Mouse (Mus musculus) stomach, postnatal 0 days (tissue): ENCODE measurements around the gene Cd164l2. TPM values are rescaled to one million over a fixed set of nuclear protein-coding genes. Genes with fewer than 3 reads are reported as not detected.
A peak's percentile ranks its signal among the peaks of the same experiment; 100 is the strongest.

Experiments
- ATAC-seq: fragments of 200-750 bp; cut with Nextera tagmentation; 2 replicates; pipeline ENCODE4 v1.8.0; 2017; ENCODE audit not compliant: low FRiP score, low TSS enrichment
- DNase-seq: peaks from one replicate; pipeline ENCODE4 v3.0.0-alpha.2; 2016; ENCODE audit warnings: low spot score
- H3K27ac ChIP-seq: fragments of 300-500 bp; sonication (generic); replicated peaks from 2 replicates; pipeline ENCODE4 v1.5.1; 2014; ENCODE audit warnings: mild to moderate bottlenecking, control low read depth
- H3K27me3 ChIP-seq: fragments of 300-500 bp; sonication (generic); 2 replicates; pipeline ENCODE4 v1.6.1; 2014; ENCODE audit warnings: low read length; ENCODE audit not compliant: control insufficient read depth, insufficient read depth
- H3K36me3 ChIP-seq: fragments of 300-500 bp; sonication (generic); 2 replicates; pipeline ENCODE4 v1.6.1; 2014; ENCODE audit warnings: low read length, mixed read lengths; ENCODE audit not compliant: control insufficient read depth, insufficient read depth
- H3K4me1 ChIP-seq: fragments of 300-500 bp; sonication (generic); replicated peaks from 2 replicates; pipeline ENCODE4 v1.6.1; 2014; ENCODE audit warnings: antibody characterized with exemption; ENCODE audit not compliant: control insufficient read depth, insufficient read depth
- H3K4me2 ChIP-seq: fragments of 300-500 bp; sonication (generic); replicated peaks from 2 replicates; pipeline ENCODE4 v1.6.1; 2014; ENCODE audit warnings: low read depth, mild to moderate bottlenecking, control low read depth, moderate library complexity
- H3K4me3 ChIP-seq: fragments of 300-500 bp; sonication (generic); 2 replicates; pipeline ENCODE4 v1.5.1; 2014; ENCODE audit warnings: low read depth, low read length, control low read depth
- H3K9ac ChIP-seq: fragments of 300-500 bp; sonication (generic); 2 replicates; pipeline ENCODE4 v1.6.1; 2014; ENCODE audit warnings: mild to moderate bottlenecking, low read length, control low read depth, mixed read lengths
- H3K9me3 ChIP-seq: fragments of 300-500 bp; sonication (generic); 2 replicates; pipeline ENCODE4 v1.6.1; 2016; ENCODE audit warnings: low read length; ENCODE audit not compliant: control insufficient read depth
- CTCF ChIP-seq: IDR thresholded peaks from 2 replicates; pipeline ENCODE4 v1.5.1; 2016; ENCODE audit warnings: antibody characterized with exemption, low read depth, mild to moderate bottlenecking, moderate library complexity
- EP300 ChIP-seq: optimal IDR thresholded peaks from 2 replicates; pipeline ENCODE3; 2016; ENCODE audit warnings: antibody characterized with exemption
- WGBS: fragments of 180-500 bp; shearing (Covaris S2); extraction: QIAGEN DNeasy Blood & Tissue Kit; methylation state at CpG from one replicate; pipeline ENCODE4 v1.1.7; 2014; 5-methylcytosine and 5-hydroxymethylcytosine counted together
- polyA plus RNA-seq: library from polyadenylated mRNA; unstranded; fragments of >200 nt; fragmentation: Nextera tagmentation; extraction: Ambion mirVana; gene quantifications from 2 replicates; pipeline ENCODE4 v1.2.1, GENCODE M21; 2015

The Cd164l2 gene
- polyA plus RNA-seq, 1 experiment from 2014 or later: 5.3 TPM

DNA sequence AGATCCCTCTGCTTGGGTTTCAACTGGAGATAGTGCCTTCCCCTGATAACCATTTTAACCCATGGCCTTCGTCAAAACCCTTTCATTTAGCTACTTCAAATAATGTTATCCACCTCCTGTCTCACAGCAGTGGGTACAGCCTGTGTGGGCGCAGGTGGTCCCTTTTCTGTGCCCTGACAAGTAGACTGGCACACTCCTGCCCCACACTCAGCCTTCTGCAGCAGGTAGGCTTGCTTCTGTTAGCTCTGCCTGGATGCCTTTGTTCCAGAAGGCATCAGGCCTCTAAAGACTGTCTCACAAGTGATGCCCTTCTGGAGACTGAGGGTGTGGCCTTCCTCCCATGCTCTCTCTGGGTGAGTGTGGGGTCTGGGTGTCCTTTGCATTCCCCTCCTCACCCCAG lies 15.8 kb upstream of the Cd164l2 start:
- no peak overlapping the region for H3K9ac ChIP-seq
- no peaks in the 10 kb centered on the region for H3K27me3 ChIP-seq
- no peak overlapping the region for H3K4me2 ChIP-seq
- peaks cover 16% of the 10 kb centered on the region for H3K4me1 ChIP-seq
- H3K9me3 ChIP-seq: no peaks in the 10 kb centered on the region
- no peak overlapping the region for H3K4me3 ChIP-seq
- ATAC-seq (no peak), DNase-seq (no peak)
- no peak overlapping the region for H3K27ac ChIP-seq
- 84% methylated on average over 2 of the region's 2 CpGs for WGBS
- TF ChIP-seq EP300 (no peak), CTCF (no peak)
- peaks cover 20% of the 10 kb centered on the region for H3K36me3 ChIP-seq

DNA sequence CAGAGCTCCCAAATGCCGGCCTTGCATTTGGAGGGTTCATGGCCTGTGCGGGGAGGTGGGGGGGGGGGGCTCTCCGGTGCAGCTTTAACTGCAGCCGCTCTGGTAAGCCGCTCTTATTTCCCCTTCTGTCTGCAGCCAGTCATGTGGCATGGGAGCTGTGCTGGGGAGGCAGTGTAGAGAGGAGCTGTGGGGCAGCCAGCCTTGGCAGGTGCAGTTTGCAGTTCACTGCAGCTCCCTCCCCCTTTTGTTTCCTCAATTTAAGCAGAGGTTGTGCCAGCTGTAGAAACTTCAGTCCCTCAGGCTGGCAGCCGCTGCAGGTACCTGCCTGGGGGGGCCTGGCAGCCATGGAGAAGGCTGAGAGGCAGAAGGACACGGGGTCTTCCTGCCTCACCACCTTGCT lies 15.1 kb upstream of the Cd164l2 start:
- TF ChIP-seq CTCF (no peak), EP300 (no peak)
- H3K4me3 ChIP-seq: no peak overlapping the region
- ATAC-seq: no peak
- H3K4me2 ChIP-seq: no peak overlapping the region
- H3K9me3 ChIP-seq: no peaks in the 10 kb centered on the region
- H3K27ac ChIP-seq: peak overlapping the region; percentile 36; the same call in 1 of the 2 replicates
- H3K27me3 ChIP-seq: no peaks in the 10 kb centered on the region
- H3K4me1 ChIP-seq: peaks cover 16% of the 10 kb centered on the region
- no peak overlapping the region for H3K9ac ChIP-seq
- H3K36me3 ChIP-seq: peaks cover 19% of the 10 kb centered on the region
- 40% methylated on average over 7 of the region's 7 CpGs for WGBS
- no peak for DNase-seq

DNA sequence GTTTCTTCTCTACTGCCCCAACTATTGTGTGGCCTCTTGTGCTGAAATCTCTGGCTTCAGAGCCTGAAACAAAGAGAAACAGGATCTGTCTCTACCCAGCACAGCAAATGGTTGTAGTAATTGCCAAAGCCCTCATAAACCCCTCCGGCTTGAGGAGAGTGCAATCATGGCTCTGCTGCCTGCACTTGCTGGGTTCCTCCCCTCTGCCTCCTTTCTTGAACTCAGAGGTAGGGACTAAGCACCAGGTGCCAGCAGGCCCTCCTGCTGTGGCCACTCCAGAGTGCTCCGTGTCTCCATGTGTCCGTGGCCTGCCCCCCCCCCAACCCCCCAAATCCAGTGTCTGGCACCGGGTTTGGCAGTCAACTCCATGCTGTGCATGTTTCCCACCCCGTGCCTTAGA lies 14.6 kb upstream of the Cd164l2 start:
- H3K4me2 ChIP-seq: no peak overlapping the region
- 39% methylated on average over 5 of the region's 5 CpGs for WGBS
- DNase-seq: no peak

DNA sequence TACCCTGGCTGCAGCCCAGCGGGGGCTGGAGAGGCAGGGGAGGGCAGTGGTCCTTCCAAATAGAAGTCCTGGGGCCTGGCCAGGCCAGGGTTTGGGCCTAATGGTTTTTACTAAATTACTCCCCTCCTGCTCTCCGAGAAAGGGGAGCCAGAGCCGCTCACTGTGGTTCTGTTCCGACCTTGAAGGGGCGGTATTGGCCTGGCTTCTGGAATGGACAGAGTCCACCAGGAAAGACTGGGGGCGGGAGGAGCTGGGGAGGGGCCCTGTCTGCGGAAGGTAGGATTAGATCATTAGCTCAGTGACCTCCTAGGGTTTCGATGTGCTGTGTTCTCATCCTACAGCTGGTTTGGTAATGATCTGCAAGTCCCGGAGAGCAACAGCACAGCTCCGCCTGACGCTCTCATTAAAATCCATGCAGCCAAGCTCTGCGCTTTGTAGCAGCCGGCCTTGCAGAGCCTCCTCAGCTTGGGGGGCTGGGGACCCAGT lies 14.1 kb upstream of the Cd164l2 start:
- no peak for ATAC-seq
- TF ChIP-seq EP300 (no peak), CTCF (no peak)
- 37% methylated on average over 13 of the region's 13 CpGs for WGBS
- Histone ChIP-seq H3K9me3 (no peaks in the 10 kb centered on the region), H3K4me2 (no peak overlapping the region), H3K4me3 (no peak overlapping the region), H3K27me3 (no peaks in the 10 kb centered on the region), H3K27ac (peak overlapping the region; percentile 70), H3K9ac (peak overlapping the region; percentile 18; the same call in 1 of the 2 replicates), H3K36me3 (peaks cover 16% of the 10 kb centered on the region; the same call in 1 of the 2 replicates), H3K4me1 (peaks cover 16% of the 10 kb centered on the region)
- peak; percentile 45 for DNase-seq

More for the DNA sequence above, 14.6 kb upstream of the Cd164l2 start:
- Histone ChIP-seq H3K4me3 (no peak overlapping the region), H3K4me1 (peaks cover 16% of the 10 kb centered on the region), H3K27ac (peak overlapping the region; percentile 70), H3K9me3 (no peaks in the 10 kb centered on the region), H3K27me3 (no peaks in the 10 kb centered on the region), H3K36me3 (peaks cover 16% of the 10 kb centered on the region; the same call in 1 of the 2 replicates), H3K9ac (no peak overlapping the region; the same call in 1 of the 2 replicates)
- ATAC-seq: no peak
- TF ChIP-seq CTCF (no peak), EP300 (no peak)

DNA sequence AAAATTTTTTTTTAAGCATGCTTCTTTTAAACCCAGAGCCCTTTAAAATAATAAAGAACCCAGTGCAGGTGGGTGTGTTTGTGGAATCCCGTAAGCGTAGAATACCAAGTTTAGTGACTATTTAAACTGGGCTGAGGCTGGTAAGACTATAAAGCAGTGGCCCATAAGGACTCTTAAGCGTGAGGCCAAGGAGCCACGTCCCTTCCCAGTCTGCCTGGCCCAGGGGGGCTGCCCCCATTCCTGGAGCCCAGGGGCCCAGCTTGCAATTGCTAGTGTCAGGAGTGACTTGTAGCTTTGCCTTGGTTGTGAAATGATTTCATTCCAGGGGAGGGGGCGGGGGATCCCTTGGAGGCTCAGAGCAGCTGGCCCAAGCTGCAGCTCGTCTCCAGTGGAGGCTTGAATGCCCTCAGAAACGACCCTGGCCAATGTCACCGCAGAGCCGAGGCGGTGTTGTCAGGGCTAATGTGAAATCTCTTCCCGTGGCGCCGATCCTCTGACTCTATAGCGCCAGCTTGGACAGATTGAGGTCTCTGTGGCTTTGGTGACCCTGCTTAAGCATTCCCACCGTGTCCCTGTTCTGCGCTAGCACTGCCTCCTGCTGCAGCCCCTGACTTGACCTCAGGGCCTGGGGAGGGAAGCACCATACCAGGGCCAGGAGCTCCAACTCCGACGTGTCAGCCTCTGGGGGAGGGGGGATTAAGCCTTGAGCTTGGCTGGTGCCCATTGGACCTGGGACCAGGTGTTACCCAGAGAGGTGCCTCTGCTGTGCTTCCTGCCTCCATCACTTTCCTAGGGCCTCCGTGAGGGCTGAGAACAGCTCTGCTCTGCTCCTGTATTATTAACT lies 13.4 kb upstream of the Cd164l2 start:
- H3K9me3 ChIP-seq: no peaks in the 10 kb centered on the region
- no peak for TF ChIP-seq CTCF
- no peak for TF ChIP-seq EP300
- DNase-seq (peak; percentile 35), ATAC-seq (no peak; the same call in 1 of the 2 replicates)
- H3K27me3 ChIP-seq: no peaks in the 10 kb centered on the region
- no peak overlapping the region for H3K4me2 ChIP-seq
- peak overlapping the region; percentile 70 for H3K27ac ChIP-seq
- 36% methylated on average over 19 of the region's 19 CpGs for WGBS
- H3K9ac ChIP-seq: peak overlapping the region; percentile 18; the same call in 1 of the 2 replicates
- peaks cover 16% of the 10 kb centered on the region for H3K4me1 ChIP-seq
- peaks cover 14% of the 10 kb centered on the region; the same call in 1 of the 2 replicates for H3K36me3 ChIP-seq
- H3K4me3 ChIP-seq: no peak overlapping the region

DNA sequence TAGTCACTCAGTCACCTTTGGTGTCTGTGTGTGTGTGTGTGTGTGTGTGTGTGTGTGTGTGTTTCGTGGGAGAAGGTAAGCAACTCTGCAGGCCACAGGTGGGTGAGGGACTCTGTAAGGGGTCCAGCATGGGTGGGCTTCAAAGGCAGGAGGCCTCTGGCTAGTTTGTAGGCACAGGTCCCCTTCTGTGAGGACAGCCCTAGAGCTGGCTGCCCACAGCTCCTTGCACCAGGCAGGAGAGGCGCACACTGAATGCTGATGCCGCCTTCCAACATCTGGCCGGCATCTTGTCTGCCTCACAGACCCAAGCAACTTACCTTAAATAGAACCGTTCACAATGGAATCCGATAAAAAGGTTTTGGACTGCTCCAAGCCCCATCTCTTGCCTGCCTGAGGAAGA lies 12.2 kb upstream of the Cd164l2 start:
- H3K4me3 ChIP-seq: no peak overlapping the region
- H3K36me3 ChIP-seq: peaks cover 11% of the 10 kb centered on the region; the same call in 1 of the 2 replicates
- H3K4me2 ChIP-seq: no peak overlapping the region; the same call in 1 of the 2 replicates
- no peaks in the 10 kb centered on the region for H3K9me3 ChIP-seq
- H3K27me3 ChIP-seq: no peaks in the 10 kb centered on the region
- 0 out of 2 replicates have a peak overlapping the region, but pooled peaks have one; percentile 38 for H3K9ac ChIP-seq
- ATAC-seq: no peak
- peaks cover 16% of the 10 kb centered on the region for H3K4me1 ChIP-seq
- H3K27ac ChIP-seq: peak overlapping the region; percentile 82
- 58% methylated on average over 6 of the region's 6 CpGs for WGBS
- no peak for DNase-seq
- TF ChIP-seq EP300 (no peak), CTCF (no peak)
